Mouse (Mus musculus) spleen, adult 2 months (tissue): Measurements from ENCODE around the gene Vmac. TPM values are rescaled to one million over a fixed set of nuclear protein-coding genes. Genes with fewer than 3 reads are reported as not detected.
A peak's percentile ranks its signal among the peaks of the same experiment; 100 is the strongest.

ENCODE experiments used
- DNase-seq, 2 experiments: peaks; one replicate each; pipeline versions ENCODE4 v3.0.0 to v3.0.0-alpha.2; 2012 to 2021; ENCODE audit warnings: low spot score in 2 of 2, low read depth in 1 of 2
- H3K27ac ChIP-seq: fragments of 200-500 bp; 2 replicates; pipeline ENCODE4 v1.5.1; 2012; ENCODE audit warnings: low read length, inconsistent platforms; ENCODE audit not compliant: insufficient read depth
- H3K27me3 ChIP-seq: fragments of 200-500 bp; 2 replicates; pipeline ENCODE4 v1.6.1; 2012; ENCODE audit warnings: mild to moderate bottlenecking, moderate library complexity, low read length, inconsistent platforms; ENCODE audit not compliant: control insufficient read depth, insufficient read depth
- H3K36me3 ChIP-seq: fragments of 200-500 bp; 2 replicates; pipeline ENCODE4 v1.6.1; 2012; ENCODE audit warnings: mild to moderate bottlenecking, low read length, inconsistent platforms; ENCODE audit not compliant: control insufficient read depth, insufficient read depth
- H3K4me1 ChIP-seq: fragments of 200-500 bp; 2 replicates; pipeline ENCODE4 v1.6.1; 2011; ENCODE audit warnings: inconsistent platforms; ENCODE audit not compliant: control insufficient read depth, insufficient read depth, insufficient read length
- H3K4me3 ChIP-seq: fragments of 200-500 bp; 2 replicates; pipeline ENCODE4 v1.5.1; 2011; ENCODE audit warnings: mild to moderate bottlenecking, inconsistent platforms; ENCODE audit not compliant: insufficient read depth, insufficient read length; ENCODE audit errors: extremely low read depth
- CTCF ChIP-seq: fragments of 200-500 bp; IDR thresholded peaks from 2 replicates; pipeline ENCODE4 v1.5.1; 2011; ENCODE audit warnings: mild to moderate bottlenecking, inconsistent platforms; ENCODE audit not compliant: insufficient read depth, insufficient read length, insufficient replicate concordance; ENCODE audit errors: extremely low read depth
- POLR2A ChIP-seq: fragments of 200-500 bp; IDR thresholded peaks from 2 replicates; pipeline ENCODE4 v1.6.1; 2011; ENCODE audit warnings: low read depth, low read length, inconsistent platforms
- WGBS: fragments of 180-500 bp; shearing (Covaris S2); methylation state at CpG from one replicate; pipeline ENCODE4 v1.1.7; 2018; 5-methylcytosine and 5-hydroxymethylcytosine counted together
- polyA plus RNA-seq: library from polyadenylated mRNA; depleted of rRNA; stranded (reverse); fragments of >200 nt; gene quantifications from 2 replicates; pipeline ENCODE4 v1.2.3, GENCODE M21; 2012

The Vmac gene
- polyA plus RNA-seq, 1 experiment = 20.3 TPM

- peaks cover 12% of the 10 kb centered on the region; the same call in 1 of the 2 replicates for H3K4me1 ChIP-seq
- H3K36me3 ChIP-seq = no peaks in the 10 kb centered on the region
- no peak overlapping the region for H3K27ac ChIP-seq
- H3K4me3 ChIP-seq = peak overlapping the region; percentile 35; the same call in 1 of the 2 replicates
- whole genome bisulfite sequencing = 5% methylated on average over 51 of the region's 51 CpGs
- no peak for DNase-seq
- no peak for TF ChIP-seq CTCF
- TF ChIP-seq POLR2A = no peak
- peaks cover 16% of the 10 kb centered on the region for H3K27me3 ChIP-seq
These were observed 39.0 kb upstream of the Vmac start for GRCm38 (mm10) chr17:56756703-56757399.

GRCm38 (mm10) chr17:56754271-56755185, 36.7 kb upstream of the Vmac start:
- no peak for DNase-seq
- no peak for TF ChIP-seq CTCF
- TF ChIP-seq POLR2A = no peak
- H3K4me3 ChIP-seq = no peak overlapping the region
- H3K27me3 ChIP-seq = peaks cover 23% of the 10 kb centered on the region
- H3K4me1 ChIP-seq = peaks cover 8% of the 10 kb centered on the region; the same call in 1 of the 2 replicates
- no peaks in the 10 kb centered on the region for H3K36me3 ChIP-seq
- H3K27ac ChIP-seq = no peak overlapping the region
- WGBS = 10% methylated on average over 36 of the region's 36 CpGs

- Histone ChIP-seq H3K4me1 (peaks cover 8% of the 10 kb centered on the region; the same call in 1 of the 2 replicates), H3K27ac (no peak overlapping the region), H3K27me3 (peaks cover 23% of the 10 kb centered on the region), H3K36me3 (no peaks in the 10 kb centered on the region), H3K4me3 (no peak overlapping the region)
- TF ChIP-seq POLR2A (no peak), CTCF (no peak)
- WGBS = 47% methylated on average over 14 of the region's 15 CpGs
- DNase-seq = no peak
These were observed 35.6 kb upstream of the Vmac start for GRCm38 (mm10) chr17:56753452-56753851.

- 46% methylated on average over 71 of the region's 71 CpGs for WGBS
- no peaks in the 10 kb centered on the region for H3K36me3 ChIP-seq
- H3K4me1 ChIP-seq = no peaks in the 10 kb centered on the region; the same call in 1 of the 2 replicates
- no peak overlapping the region for H3K4me3 ChIP-seq
- DNase-seq = no peak
- no peak for TF ChIP-seq CTCF
- no peak for TF ChIP-seq POLR2A
- no peak overlapping the region for H3K27ac ChIP-seq
- H3K27me3 ChIP-seq = peaks cover 14% of the 10 kb centered on the region
These were observed 33.7 kb upstream of the Vmac start for GRCm38 (mm10) chr17:56751404-56752072.

GRCm38 (mm10) chr17:56744173-56744572, 26.4 kb upstream of the Vmac start:
- no peaks in the 10 kb centered on the region for H3K4me1 ChIP-seq
- H3K27ac ChIP-seq = no peak overlapping the region
- H3K4me3 ChIP-seq = no peak overlapping the region
- DNase-seq = no peak
- WGBS = 36% methylated on average over 5 of the region's 5 CpGs
- no peaks in the 10 kb centered on the region for H3K27me3 ChIP-seq
- TF ChIP-seq CTCF = no peak
- no peaks in the 10 kb centered on the region for H3K36me3 ChIP-seq

GRCm38 (mm10) chr17:56740788-56741160, 23.0 kb upstream of the Vmac start:
- no peak overlapping the region for H3K4me3 ChIP-seq
- DNase-seq = no peak
- 88% methylated on average over 17 of the region's 17 CpGs for WGBS
- TF ChIP-seq CTCF = no peak
- TF ChIP-seq POLR2A = no peak
- H3K27ac ChIP-seq = no peak overlapping the region
- H3K27me3 ChIP-seq = no peaks in the 10 kb centered on the region
- no peaks in the 10 kb centered on the region for H3K36me3 ChIP-seq
- H3K4me1 ChIP-seq = no peaks in the 10 kb centered on the region
